Mouse (Mus musculus) lung, postnatal 25 days (tissue): ENCODE measurements at regions not wholly inside any gene's neighbourhood (a gene's known extent, or its start where the extent isn't known, plus 50 kb on each side); places are given as distances from the start of the nearest gene placed in this dataset.
"Not testable (repeated sequence)": the region's sequence is repeated elsewhere in the genome, so short reads cannot be mapped to it uniquely, and the experiment has no call there.

Experiments
- DNase-seq: peaks from one replicate; pipeline ENCODE4 v3.0.0; 2022; ENCODE audit warnings: low spot score

- not testable (repeated sequence) for DNase-seq
These were observed 563.5 kb downstream of the Gm10330 start for GRCm38 (mm10) chr12:23216521-23216920.

- peak; percentile 2 for DNase-seq
These were observed 590.5 kb downstream of the Gm10330 start for GRCm38 (mm10) chr12:23189546-23189945.

- DNase-seq = not testable (repeated sequence)
These were observed 591.0 kb downstream of the Gm10330 start for GRCm38 (mm10) chr12:23189110-23189509.
